Mouse (Mus musculus) megakaryocyte, adult 5-6 weeks (primary cell): ENCODE data around the gene Zfp352. TPM values are rescaled to one million over a fixed set of nuclear protein-coding genes. Genes with fewer than 3 reads are reported as not detected.
"Not testable (repeated sequence)": the region's sequence is repeated elsewhere in the genome, so short reads cannot be mapped to it uniquely, and the experiment has no call there.

Source experiments
- ATAC-seq: 2 replicates; pipeline ENCODE4 v1.8.0; 2016; ENCODE audit warnings: mild to moderate bottlenecking, inconsistent platforms; ENCODE audit not compliant: poor library complexity, severe bottlenecking
- total RNA-seq, 2 experiments: library from RNA; stranded (forward) in 1 of 2; stranded (reverse) in 1 of 2; fragments of 153-499, 151-499 nt in 1 of 2; fragments of 221-1000, 200-1000 nt in 1 of 2; gene quantifications; 2 replicates each; pipeline versions ENCODE4 v1.2.3 to v1.2.4; 2015 to 2017

The Zfp352 gene
- total RNA-seq (2015) (not detected in 2 replicates), total RNA-seq (2017) (not detected in 2 replicates)

- no peak for ATAC-seq
These were observed at the start of gene Zfp352 for GRCm38 (mm10) chr4:90218520-90218919. TSS of gene Zfp352 (plus strand) at chr4:90218820.

GRCm38 (mm10) chr4:90170890-90171483 lies 47.6 kb upstream of the Zfp352 start:
- no peak for ATAC-seq

GRCm38 (mm10) chr4:90174036-90174435 lies 44.6 kb upstream of the Zfp352 start:
- ATAC-seq = no peak

- ATAC-seq = no peak
These were observed 15.2 kb upstream of the Zfp352 start for GRCm38 (mm10) chr4:90203421-90203820.

- ATAC-seq = no peak
These were observed 7.1 kb upstream of the Zfp352 start for GRCm38 (mm10) chr4:90211475-90211874.

GRCm38 (mm10) chr4:90212076-90212475 lies 6.5 kb upstream of the Zfp352 start:
- no peak for ATAC-seq

- ATAC-seq = not testable (repeated sequence)
These were observed 17.0 kb downstream of the Zfp352 start for GRCm38 (mm10) chr4:90235646-90236045.

- no peak for ATAC-seq
These were observed 51.2 kb downstream of the Zfp352 start for GRCm38 (mm10) chr4:90269781-90270180.
